In genomic region chr6:140541919-140542318, GRCm38 (mm10) we compare ENCODE assay signal across 8 mouse cellular contexts.
"Had no signal": no experiment of that assay in that cellular context is flagged by ENCODE, and none has a peak within 500 bp of the region (broad histone marks: within the 10 kb centered on the region; RNA-seq: fewer than 3 reads in every experiment).

No protein-coding gene starts in this region.

- DNase-seq: liver, postnatal 0 days; lung, adult 2 months; lung, postnatal 14 days; lung, postnatal 36 days; right cerebral cortex, postnatal 14 days; thymus, adult 2 months; thymus, postnatal 25 days; thymus, postnatal 4 days had no signal
